In genomic region chr11:120142601-120143051, GRCm38 (mm10) we compare ENCODE assay signal across 8 mouse cellular contexts. TPM values are rescaled to one million over a fixed set of nuclear protein-coding genes. Genes with fewer than 3 reads are reported as not detected.
A peak's percentile ranks its signal among the peaks of the same experiment; 100 is the strongest.
DNase-seq lines count a peak whose midpoint lies in the region; ATAC-seq lines count a peak whose summit lies in the region.

No protein-coding gene starts in this region.

- H3K4me1 ChIP-seq in embryonic facial prominence, embryonic 14.5 days (ENCODE audit: control insufficient read depth, insufficient read depth, low read length) = no peaks in the 10 kb centered on the region; the same call in 1 of the 2 replicates

- H3K36me3 ChIP-seq in embryonic facial prominence, embryonic 14.5 days (ENCODE audit: control insufficient read depth, insufficient read depth, low read length) = peaks cover 20% of the 10 kb centered on the region

- no peaks in the 10 kb centered on the region for H3K9me3 ChIP-seq in embryonic facial prominence, embryonic 14.5 days (ENCODE audit: control insufficient read depth, low read length)

- H3K4me2 ChIP-seq in embryonic facial prominence, embryonic 14.5 days (ENCODE audit: low read depth, low read length) = no peak overlapping the region

- ATAC-seq in embryonic facial prominence, embryonic 14.5 days (ENCODE audit: low read depth) = peak; percentile 45; the same call in 1 of the 2 replicates
- ATAC-seq in hematopoietic stem cell, adult 5-6 weeks (replicated peaks in 1 of 2; ENCODE audit: insufficient read depth in 1 of 2, low FRiP score in 2 of 2, low TSS enrichment in 1 of 2, low read depth in 1 of 2, poor library complexity in 2 of 2, severe bottlenecking in 2 of 2) = peak; percentile 88 to 92

- H3K4me3 ChIP-seq in embryonic facial prominence, embryonic 14.5 days (ENCODE audit: low read depth, low read length) = no peak overlapping the region

- H3K9ac ChIP-seq in embryonic facial prominence, embryonic 14.5 days (ENCODE audit: low read depth, low read length) = no peak overlapping the region

- no peaks in the 10 kb centered on the region for H3K27me3 ChIP-seq in embryonic facial prominence, embryonic 14.5 days (replicated peaks; ENCODE audit: control insufficient read depth, insufficient read depth, low read length)

- H3K27ac ChIP-seq in embryonic facial prominence, embryonic 14.5 days (replicated peaks; ENCODE audit: low read depth, low read length) = no peak overlapping the region

- 68% methylated on average over 3 of the region's 3 CpGs for WGBS in embryonic facial prominence, embryonic 14.5 days

- peak; percentile 29 for DNase-seq in embryo, embryonic 10.5 days (ENCODE audit: low spot score)
- no peak for DNase-seq in embryo, embryonic 9.5 days (ENCODE audit: extremely low spot score)
- peak; percentile 52 for DNase-seq in CD4-positive, CD25-positive, alpha-beta regulatory T cell, adult 2 months (ENCODE audit: low read depth, low spot score)
- peak; percentile 66 for DNase-seq in embryonic facial prominence, embryonic 14.5 days (ENCODE audit: low spot score)
- peak; percentile 53 for DNase-seq in liver
- DNase-seq in monocyte, adult 2 months (ENCODE audit: low read depth in 1 of 2, low spot score in 2 of 2) = peak; percentile 22 to 28
- no peak for DNase-seq in urinary bladder, postnatal 4 days (ENCODE audit: low spot score in 2 of 2)

RNA-seq across cellular contexts. Expression of gene Slc38a10, which starts 8.5 kb away (rescaled TPM):
- polyA plus RNA-seq in embryonic facial prominence, embryonic 14.5 days (2014; fragmentation: Nextera tagmentation; extraction: Ambion mirVana) = 78.8 and 86.4 TPM in 2 replicates
- total RNA-seq in hematopoietic stem cell, adult 5-6 weeks (2017) = 39.1 and 44.8 TPM in 2 replicates

RNA-seq across cellular contexts. Expression of gene Ndufaf8, which starts 43.9 kb away (rescaled TPM):
- polyA plus RNA-seq in embryonic facial prominence, embryonic 14.5 days (2014; fragmentation: Nextera tagmentation; extraction: Ambion mirVana) = 76.4 and 88.7 TPM in 2 replicates
- total RNA-seq in hematopoietic stem cell, adult 5-6 weeks (2017) = 13.4 and 17.9 TPM in 2 replicates

RNA-seq across cellular contexts. Expression of gene Tepsin, which starts 44.1 kb away (rescaled TPM):
- 13.1 and 14.1 TPM in 2 replicates for polyA plus RNA-seq in embryonic facial prominence, embryonic 14.5 days (2014; fragmentation: Nextera tagmentation; extraction: Ambion mirVana)
- 8.4 and 9.6 TPM in 2 replicates for total RNA-seq in hematopoietic stem cell, adult 5-6 weeks (2017)

RNA-seq across cellular contexts. Expression of gene Cep131, which starts 56.0 kb away (rescaled TPM):
- polyA plus RNA-seq in embryonic facial prominence, embryonic 14.5 days (2014; fragmentation: Nextera tagmentation; extraction: Ambion mirVana) = 23.7 and 28.2 TPM in 2 replicates
- total RNA-seq in hematopoietic stem cell, adult 5-6 weeks (2017) = 22.5 and 25.5 TPM in 2 replicates

Comparison
In these comparisons a context has a peak if more than half of its experiments do, and no peak if none do; other contexts are left out.
1. DNase-seq: peak in embryo, embryonic 10.5 days (single experiment), CD4-positive, CD25-positive, alpha-beta regulatory T cell, adult 2 months (single experiment), embryonic facial prominence, embryonic 14.5 days (single experiment), liver (single experiment) and monocyte, adult 2 months (2 of 2); none in embryo, embryonic 9.5 days (single experiment) and urinary bladder, postnatal 4 days (0 of 2).